Mouse (Mus musculus) embryonic facial prominence, embryonic 12.5 days (tissue): ENCODE measurements around the gene Gpc6. TPM values are rescaled to one million over a fixed set of nuclear protein-coding genes. Genes with fewer than 3 reads are reported as not detected.

Experiments used
- ATAC-seq: fragments of 200-750 bp; cut with Nextera tagmentation; 2 replicates; pipeline ENCODE4 v1.8.0; 2017; ENCODE audit not compliant: insufficient number of reproducible peaks, insufficient read depth, low FRiP score, low TSS enrichment
- H3K27ac ChIP-seq: fragments of 300-500 bp; sonication (generic); 2 replicates; pipeline ENCODE4 v1.5.1; 2016; ENCODE audit warnings: mild to moderate bottlenecking
- H3K27me3 ChIP-seq: fragments of 300-500 bp; sonication (generic); 2 replicates; pipeline ENCODE4 v1.6.1; 2016; ENCODE audit warnings: mild to moderate bottlenecking, moderate library complexity
- H3K36me3 ChIP-seq: fragments of 300-500 bp; sonication (generic); 2 replicates; pipeline ENCODE4 v1.6.1; 2016; ENCODE audit warnings: mild to moderate bottlenecking
- H3K4me1 ChIP-seq: fragments of 300-500 bp; sonication (generic); 2 replicates; pipeline ENCODE4 v1.6.1; 2016
- H3K4me2 ChIP-seq: fragments of 300-500 bp; sonication (generic); replicated peaks from 2 replicates; pipeline ENCODE4 v1.6.1; 2016; ENCODE audit warnings: mild to moderate bottlenecking, moderate library complexity
- H3K4me3 ChIP-seq: fragments of 300-500 bp; sonication (generic); 2 replicates; pipeline ENCODE4 v1.5.1; 2016; ENCODE audit warnings: mild to moderate bottlenecking
- H3K9ac ChIP-seq: fragments of 300-500 bp; sonication (generic); 2 replicates; pipeline ENCODE4 v1.6.1; 2016; ENCODE audit warnings: mild to moderate bottlenecking, moderate library complexity
- H3K9me3 ChIP-seq: fragments of 300-500 bp; sonication (generic); 2 replicates; pipeline ENCODE4 v1.6.1; 2016; ENCODE audit warnings: mild to moderate bottlenecking, moderate library complexity
- WGBS: fragments of 180-500 bp; shearing (Covaris S2); methylation state at CpG from one replicate; pipeline ENCODE4 v1.1.7; 2016; 5-methylcytosine and 5-hydroxymethylcytosine counted together
- polyA plus RNA-seq: library from polyadenylated mRNA; unstranded; fragments of >200 nt; fragmentation: Nextera tagmentation; extraction: Ambion mirVana; gene quantifications from 2 replicates; pipeline ENCODE4 v1.2.1, GENCODE M21; 2016

Gpc6 gene
- polyA plus RNA-seq, 1 experiment from 2014 or later = 76.9 TPM

DNA sequence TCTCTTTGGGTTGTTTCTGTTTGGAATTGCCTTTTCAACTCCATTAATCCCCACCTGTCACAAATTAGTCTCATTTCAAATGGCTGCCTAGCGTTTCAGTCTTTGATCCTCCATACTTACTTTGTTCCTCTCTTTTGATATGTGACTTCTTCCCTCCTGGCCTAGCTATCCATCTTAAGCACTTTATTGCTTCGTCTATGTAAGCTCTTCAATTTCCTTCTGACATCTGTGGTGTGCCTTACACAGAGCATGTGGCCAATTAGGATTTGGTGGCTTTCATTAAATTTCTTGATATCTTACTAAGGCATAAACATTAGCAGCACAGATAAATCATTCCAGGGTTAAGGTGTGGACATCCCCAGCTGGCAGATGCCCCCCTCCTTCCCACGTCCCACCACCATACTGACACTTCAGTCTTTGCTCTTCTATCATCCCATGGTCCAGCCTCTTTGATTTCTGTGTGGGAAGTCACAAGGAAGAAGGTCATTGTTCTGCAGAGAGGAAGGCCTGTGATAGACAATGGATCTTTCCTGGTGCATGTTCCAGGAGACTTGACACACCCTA lies 88.5 kb downstream of the Gpc6 start:
- H3K4me1 ChIP-seq = peaks cover 20% of the 10 kb centered on the region
- H3K36me3 ChIP-seq = no peaks in the 10 kb centered on the region
- no peaks in the 10 kb centered on the region for H3K9me3 ChIP-seq
- WGBS = 44% methylated on average over 3 of the region's 3 CpGs
- H3K27ac ChIP-seq = no peak overlapping the region
- H3K4me3 ChIP-seq = no peak overlapping the region
- H3K4me2 ChIP-seq = no peak overlapping the region
- ATAC-seq = no peak
- no peaks in the 10 kb centered on the region for H3K27me3 ChIP-seq
- no peak overlapping the region for H3K9ac ChIP-seq

DNA sequence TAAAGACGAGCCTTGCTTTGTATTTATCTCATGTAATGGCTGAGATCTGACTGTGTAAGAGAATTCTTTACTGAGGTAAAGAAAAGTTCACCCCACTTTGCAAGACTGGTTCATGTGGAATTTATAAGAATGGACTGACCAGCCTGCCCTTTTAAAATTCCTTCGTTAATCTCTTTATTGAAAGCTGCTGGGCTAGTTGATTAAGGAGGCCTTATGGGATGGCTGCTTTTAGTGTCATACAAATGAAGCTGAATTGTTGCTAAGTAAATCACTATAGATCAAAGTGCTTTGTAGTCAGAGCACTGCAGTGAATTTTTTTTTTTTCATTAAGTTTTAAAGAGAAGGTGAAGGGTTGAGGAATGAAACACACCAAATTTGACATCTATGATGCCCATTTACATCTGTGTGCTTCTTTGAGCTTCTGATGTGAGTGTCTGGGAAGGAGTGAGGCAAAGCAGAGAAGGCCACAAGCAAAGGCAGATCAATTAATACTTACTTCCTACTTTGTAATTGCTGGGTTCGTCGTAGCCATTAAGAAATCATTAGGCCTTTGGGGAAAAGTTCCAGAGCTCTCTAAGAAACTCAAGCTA lies 90.3 kb downstream of the Gpc6 start:
- no peak for ATAC-seq
- Histone ChIP-seq H3K4me2 (no peak overlapping the region), H3K9ac (no peak overlapping the region), H3K27ac (no peak overlapping the region), H3K9me3 (no peaks in the 10 kb centered on the region), H3K27me3 (no peaks in the 10 kb centered on the region), H3K4me3 (no peak overlapping the region), H3K36me3 (no peaks in the 10 kb centered on the region), H3K4me1 (peaks cover 21% of the 10 kb centered on the region)
- 31% methylated on average over 4 of the region's 4 CpGs for WGBS

DNA sequence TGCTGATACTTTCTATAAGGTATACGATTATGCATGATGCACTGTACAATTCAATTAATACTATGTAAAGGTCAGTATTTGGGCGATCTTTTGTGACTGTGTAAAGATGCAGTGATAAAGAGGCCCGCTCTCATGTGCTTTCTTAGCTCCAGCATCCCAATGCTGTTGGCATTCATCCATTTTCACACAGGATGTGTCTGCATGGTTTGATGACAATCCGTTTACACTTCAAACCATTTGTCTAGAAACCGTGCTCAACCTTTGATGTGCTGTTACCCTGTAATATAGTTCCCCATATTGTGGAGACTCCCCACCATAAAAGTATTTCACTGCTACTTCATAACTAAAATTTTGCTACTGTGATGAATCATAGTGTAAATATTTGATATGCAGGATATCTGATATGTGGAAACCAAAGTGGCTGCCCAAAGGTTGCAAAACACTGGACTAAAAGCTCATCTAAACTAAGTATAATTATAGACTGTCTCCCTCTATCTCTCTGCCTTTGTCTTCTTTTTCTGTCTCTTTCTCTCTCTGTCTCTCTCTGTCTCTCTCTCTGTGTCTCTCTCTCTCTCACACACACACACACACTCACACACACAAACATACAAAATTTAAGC lies 97.2 kb downstream of the Gpc6 start:
- no peak overlapping the region for H3K4me2 ChIP-seq
- no peak overlapping the region for H3K4me3 ChIP-seq
- H3K27ac ChIP-seq = no peak overlapping the region
- H3K27me3 ChIP-seq = no peaks in the 10 kb centered on the region
- H3K9ac ChIP-seq = no peak overlapping the region
- H3K36me3 ChIP-seq = no peaks in the 10 kb centered on the region
- peaks cover 4% of the 10 kb centered on the region; the same call in 1 of the 2 replicates for H3K4me1 ChIP-seq
- WGBS = 87% methylated on average over 5 of the region's 5 CpGs
- H3K9me3 ChIP-seq = no peaks in the 10 kb centered on the region
- no peak for ATAC-seq

DNA sequence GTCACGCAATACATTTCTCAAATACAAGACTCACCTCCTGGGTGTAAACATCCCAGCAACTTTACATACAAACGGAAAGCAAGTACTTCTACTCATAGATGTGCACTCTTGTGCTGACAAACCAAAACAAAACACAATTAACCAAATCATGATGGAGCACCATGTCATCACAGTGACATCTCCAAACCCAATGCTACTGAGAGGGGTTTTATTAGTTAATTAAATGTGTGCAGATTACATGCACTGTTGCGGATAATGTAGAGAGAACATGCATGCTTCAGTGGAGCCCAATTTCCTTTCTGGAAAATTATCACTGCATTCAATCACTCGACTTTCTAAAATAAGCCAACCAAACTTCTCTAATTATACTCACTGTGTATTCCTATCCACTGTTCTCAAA lies 109.0 kb downstream of the Gpc6 start:
- WGBS = 87% methylated on average over 4 of the region's 4 CpGs
- no peak overlapping the region for H3K4me2 ChIP-seq
- no peaks in the 10 kb centered on the region for H3K9me3 ChIP-seq
- no peak overlapping the region for H3K9ac ChIP-seq
- H3K4me3 ChIP-seq = no peak overlapping the region
- no peaks in the 10 kb centered on the region for H3K4me1 ChIP-seq
- no peak for ATAC-seq
- H3K27ac ChIP-seq = no peak overlapping the region
- H3K36me3 ChIP-seq = no peaks in the 10 kb centered on the region
- no peaks in the 10 kb centered on the region for H3K27me3 ChIP-seq

DNA sequence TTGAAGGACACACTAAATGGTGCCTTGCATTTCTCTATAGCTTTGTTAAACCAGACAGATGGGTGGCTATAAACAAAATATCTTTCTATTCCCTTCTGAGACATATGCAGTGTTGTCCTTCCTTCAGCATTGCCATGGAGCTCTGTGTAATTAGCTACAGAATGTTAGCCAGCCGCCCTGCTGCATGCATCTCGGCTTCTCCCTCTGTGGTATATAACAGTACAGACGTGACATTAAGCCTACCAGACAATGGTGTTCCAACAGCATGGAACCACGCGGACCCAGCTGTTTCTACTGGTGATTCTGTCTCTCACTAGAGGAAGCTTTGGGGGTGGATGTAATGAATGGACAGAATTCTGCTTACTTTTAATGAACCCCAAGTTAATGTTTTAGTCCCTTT lies 115.9 kb downstream of the Gpc6 start:
- 89% methylated on average over 5 of the region's 5 CpGs for WGBS
- Histone ChIP-seq H3K9me3 (no peaks in the 10 kb centered on the region), H3K27ac (no peak overlapping the region), H3K4me2 (no peak overlapping the region), H3K27me3 (no peaks in the 10 kb centered on the region), H3K9ac (no peak overlapping the region), H3K4me1 (no peaks in the 10 kb centered on the region), H3K36me3 (no peaks in the 10 kb centered on the region), H3K4me3 (no peak overlapping the region)
- ATAC-seq = no peak

DNA sequence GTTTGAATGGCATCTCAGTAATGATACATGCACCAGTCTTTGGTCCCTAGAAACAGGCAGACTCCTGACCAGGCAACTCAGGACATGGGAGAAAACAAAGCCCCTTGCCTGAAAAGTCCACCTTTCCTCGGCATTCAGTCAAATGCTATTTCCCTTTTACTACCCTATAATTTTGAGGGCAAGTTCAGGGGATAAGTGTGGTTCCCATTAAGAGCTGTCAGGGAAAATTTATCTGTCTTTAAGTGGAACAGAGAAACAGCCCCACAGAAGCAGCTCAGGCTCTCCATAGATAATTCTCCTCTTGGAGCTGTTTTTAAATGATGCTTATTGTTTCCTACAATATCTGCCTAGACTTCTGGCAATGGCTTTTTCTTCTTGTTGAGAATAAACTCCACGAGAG lies 123.8 kb downstream of the Gpc6 start:
- no peak overlapping the region for H3K4me3 ChIP-seq
- WGBS = 37% methylated on average over 2 of the region's 2 CpGs
- peaks cover 15% of the 10 kb centered on the region for H3K4me1 ChIP-seq
- no peak overlapping the region for H3K9ac ChIP-seq
- no peaks in the 10 kb centered on the region for H3K9me3 ChIP-seq
- H3K4me2 ChIP-seq = no peak overlapping the region
- no peak for ATAC-seq
- H3K36me3 ChIP-seq = no peaks in the 10 kb centered on the region
- H3K27me3 ChIP-seq = no peaks in the 10 kb centered on the region
- no peak overlapping the region for H3K27ac ChIP-seq

DNA sequence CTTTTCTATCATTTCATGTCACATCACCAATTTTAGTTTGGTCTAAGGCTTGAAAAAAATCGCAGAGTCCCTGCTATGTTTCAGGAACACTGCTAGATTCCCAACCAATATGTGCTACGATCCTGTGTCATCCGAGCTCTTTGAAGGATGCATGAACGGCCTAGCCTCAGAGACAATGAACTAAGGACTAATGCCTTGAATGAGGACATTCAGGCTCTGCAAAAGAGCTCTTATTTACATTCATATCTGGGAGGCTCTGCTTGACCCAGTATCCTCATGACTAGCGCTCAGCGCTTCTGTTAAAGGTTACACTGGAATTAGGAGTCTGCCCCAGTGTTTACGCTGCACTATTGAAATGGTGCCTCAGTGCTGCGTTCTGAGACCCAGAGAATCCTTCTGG lies 125.8 kb downstream of the Gpc6 start:
- no peak overlapping the region for H3K27ac ChIP-seq
- peaks cover 15% of the 10 kb centered on the region for H3K4me1 ChIP-seq
- H3K9ac ChIP-seq = no peak overlapping the region
- no peaks in the 10 kb centered on the region for H3K9me3 ChIP-seq
- H3K27me3 ChIP-seq = no peaks in the 10 kb centered on the region
- ATAC-seq = no peak
- no peak overlapping the region for H3K4me3 ChIP-seq
- no peak overlapping the region for H3K4me2 ChIP-seq
- 70% methylated on average over 8 of the region's 8 CpGs for WGBS
- no peaks in the 10 kb centered on the region for H3K36me3 ChIP-seq

DNA sequence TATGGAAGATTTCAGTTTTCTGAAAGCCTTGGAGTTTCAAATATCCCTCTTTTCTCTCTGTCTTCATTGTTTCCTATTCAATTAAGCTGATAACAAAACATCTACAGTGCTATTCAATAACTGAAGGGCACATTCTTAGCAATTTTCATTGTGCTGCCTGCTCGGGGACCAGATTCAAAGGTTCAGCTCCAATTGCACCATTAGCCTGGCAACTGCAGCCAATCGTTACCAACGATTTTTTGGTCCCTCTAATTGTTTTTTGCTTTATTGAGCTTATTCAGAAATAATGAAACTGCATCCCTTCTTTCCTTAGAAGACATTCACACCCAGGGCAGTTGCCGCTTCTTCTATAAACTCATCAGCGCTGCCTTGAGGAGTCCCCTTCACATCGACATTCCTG lies 128.2 kb downstream of the Gpc6 start:
- H3K27me3 ChIP-seq = no peaks in the 10 kb centered on the region
- no peaks in the 10 kb centered on the region for H3K36me3 ChIP-seq
- WGBS = 72% methylated on average over 6 of the region's 6 CpGs

DNA sequence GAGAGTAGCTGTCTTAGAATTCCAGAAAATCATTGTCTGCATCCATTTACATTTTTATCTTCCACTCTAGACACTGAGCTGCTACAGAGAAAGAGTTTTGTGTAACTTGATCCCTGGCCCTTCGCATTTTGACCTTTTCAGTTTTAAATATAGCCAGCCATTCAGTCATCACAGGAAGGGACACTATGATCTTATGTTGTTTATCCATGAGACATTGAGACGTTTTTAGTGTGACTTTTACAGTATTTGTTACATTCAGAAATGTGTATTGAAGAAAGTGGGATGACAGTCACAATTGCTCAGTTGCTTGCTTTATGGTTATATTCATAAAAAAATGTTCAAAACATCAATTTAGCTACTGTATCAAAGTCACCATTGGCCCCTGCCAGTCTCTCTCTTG lies 130.0 kb downstream of the Gpc6 start:
- 41% methylated on average over 2 of the region's 2 CpGs for WGBS
- H3K27ac ChIP-seq = no peak overlapping the region
- H3K4me1 ChIP-seq = 0 out of 2 replicates have a peak, but pooled peaks cover 9% of the 10 kb centered on the region
- H3K4me2 ChIP-seq = no peak overlapping the region
- no peak overlapping the region for H3K9ac ChIP-seq
- H3K4me3 ChIP-seq = no peak overlapping the region
- no peaks in the 10 kb centered on the region for H3K9me3 ChIP-seq
- H3K27me3 ChIP-seq = no peaks in the 10 kb centered on the region
- H3K36me3 ChIP-seq = no peaks in the 10 kb centered on the region
- ATAC-seq = no peak

More for the DNA sequence above, 128.2 kb downstream of the Gpc6 start:
- H3K4me3 ChIP-seq = no peak overlapping the region
- peaks cover 15% of the 10 kb centered on the region for H3K4me1 ChIP-seq
- no peak overlapping the region for H3K27ac ChIP-seq
- no peak overlapping the region for H3K4me2 ChIP-seq
- ATAC-seq = no peak
- H3K9me3 ChIP-seq = no peaks in the 10 kb centered on the region
- no peak overlapping the region for H3K9ac ChIP-seq

DNA sequence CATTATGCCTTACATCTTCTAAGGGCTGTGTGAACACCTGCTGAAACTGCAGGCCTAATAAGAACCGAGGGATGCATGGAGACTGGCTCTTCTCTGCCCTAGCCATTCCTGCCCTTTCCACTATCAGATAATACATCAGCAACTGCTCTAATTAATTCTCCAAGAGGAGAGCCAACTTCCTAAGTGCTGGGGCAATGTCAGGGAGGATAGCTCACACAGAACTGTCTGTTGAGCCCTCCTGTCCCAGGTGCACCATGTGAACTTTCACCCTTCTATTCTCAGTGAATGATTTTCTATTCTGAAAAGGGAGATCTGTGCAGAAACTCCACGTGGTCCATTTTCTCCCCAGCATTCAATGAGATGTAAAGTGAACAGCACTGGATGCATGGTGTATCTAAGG lies 136.0 kb downstream of the Gpc6 start:
- Histone ChIP-seq H3K27me3 (no peaks in the 10 kb centered on the region), H3K9me3 (no peaks in the 10 kb centered on the region), H3K9ac (no peak overlapping the region), H3K4me1 (0 out of 2 replicates have a peak, but pooled peaks cover 3% of the 10 kb centered on the region), H3K36me3 (no peaks in the 10 kb centered on the region), H3K27ac (no peak overlapping the region), H3K4me3 (no peak overlapping the region), H3K4me2 (no peak overlapping the region)
- 70% methylated on average over 2 of the region's 2 CpGs for WGBS
- no peak for ATAC-seq

DNA sequence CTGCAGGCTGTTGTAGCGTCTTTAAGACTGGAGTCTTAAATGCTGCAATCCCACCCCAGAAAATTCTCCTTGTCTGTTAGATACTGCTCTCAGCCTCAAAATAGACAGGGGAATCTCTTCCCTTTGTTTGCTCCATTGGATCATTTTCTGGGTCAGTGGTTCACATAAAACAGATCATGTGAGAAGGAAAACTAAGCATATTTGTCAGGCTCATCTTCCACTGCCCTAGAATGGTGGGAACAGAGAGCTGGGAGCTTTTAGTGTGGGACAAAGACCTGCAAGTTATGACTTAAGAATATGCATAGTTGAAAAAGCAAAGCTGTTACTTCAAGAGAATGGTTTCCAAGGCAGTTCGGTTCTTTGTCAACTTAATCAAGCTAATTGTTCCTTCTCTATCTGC lies 136.4 kb downstream of the Gpc6 start:
- no peak for ATAC-seq
- H3K4me2 ChIP-seq = no peak overlapping the region
- no peaks in the 10 kb centered on the region for H3K9me3 ChIP-seq
- H3K4me1 ChIP-seq = 0 out of 2 replicates have a peak, but pooled peaks cover 3% of the 10 kb centered on the region
- no peaks in the 10 kb centered on the region for H3K27me3 ChIP-seq
- H3K9ac ChIP-seq = no peak overlapping the region
- H3K4me3 ChIP-seq = no peak overlapping the region
- 79% methylated on average over 2 of the region's 2 CpGs for WGBS
- H3K27ac ChIP-seq = no peak overlapping the region
- no peaks in the 10 kb centered on the region for H3K36me3 ChIP-seq

DNA sequence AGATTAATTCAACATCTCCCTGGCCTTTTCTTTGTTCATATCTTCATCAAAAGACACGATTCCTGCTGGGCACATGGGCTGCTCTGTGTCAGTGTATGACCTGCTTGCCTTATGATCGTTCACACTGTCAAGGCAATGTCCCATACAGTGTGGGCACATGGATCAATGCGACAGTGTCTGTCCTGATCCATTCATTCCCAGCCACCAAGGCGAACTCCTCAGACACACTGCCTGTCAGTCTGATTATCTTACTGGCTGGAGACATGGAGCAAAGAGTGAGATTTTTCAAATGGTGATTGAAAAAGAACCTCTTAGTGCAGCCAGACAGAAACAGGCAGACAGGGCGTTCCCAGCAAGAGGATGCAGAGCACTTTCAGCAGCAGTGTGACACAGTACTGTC lies 143.1 kb downstream of the Gpc6 start:
- H3K27ac ChIP-seq = no peak overlapping the region
- H3K4me1 ChIP-seq = no peaks in the 10 kb centered on the region
- H3K4me3 ChIP-seq = no peak overlapping the region
- WGBS = 73% methylated on average over 5 of the region's 5 CpGs
- no peaks in the 10 kb centered on the region for H3K9me3 ChIP-seq
- no peaks in the 10 kb centered on the region for H3K27me3 ChIP-seq
- 0 out of 2 replicates have a peak, but pooled peaks have one; percentile 60 for ATAC-seq
- H3K9ac ChIP-seq = no peak overlapping the region
- H3K4me2 ChIP-seq = no peak overlapping the region
- no peaks in the 10 kb centered on the region for H3K36me3 ChIP-seq
